Mouse (Mus musculus) liver, embryonic 14.5 days (tissue): ENCODE measurements around the gene Bola1. TPM values are rescaled to one million over a fixed set of nuclear protein-coding genes. Genes with fewer than 3 reads are reported as not detected.

Source experiments
- ATAC-seq: fragments of 200-750 bp; cut with Nextera tagmentation; 2 replicates; pipeline ENCODE4 v1.8.0; 2017; ENCODE audit warnings: moderate number of reproducible peaks, mild to moderate bottlenecking, moderate library complexity; ENCODE audit not compliant: insufficient read depth
- DNase-seq, 3 experiments: peaks; one replicate each; pipeline ENCODE4 v3.0.0-alpha.2; 2012 to 2013; ENCODE audit warnings: low read depth in 3 of 3, low spot score in 3 of 3
- H3K27ac ChIP-seq: fragments of 300-500 bp; sonication (generic); 2 replicates; pipeline ENCODE4 v1.5.1; 2014; ENCODE audit warnings: moderate library complexity, mild to moderate bottlenecking, control low read depth, inconsistent platforms
- H3K27me3 ChIP-seq: fragments of 300-500 bp; sonication (generic); 2 replicates; pipeline ENCODE4 v1.6.1; 2014; ENCODE audit warnings: mild to moderate bottlenecking, low read length, moderate library complexity; ENCODE audit not compliant: control insufficient read depth, insufficient read depth
- H3K36me3 ChIP-seq: fragments of 300-500 bp; sonication (generic); replicated peaks from 2 replicates; pipeline ENCODE4 v1.6.1; 2014; ENCODE audit warnings: low read depth; ENCODE audit not compliant: control insufficient read depth, insufficient read depth
- H3K4me1 ChIP-seq, 2 experiments: fragments of 200-500 bp in 1 of 2; fragments of 300-500 bp in 1 of 2; sonication (generic) in 1 of 2; replicated peaks; 2 replicates each; pipeline ENCODE4 v1.6.1; 2012 to 2014; ENCODE audit warnings: antibody characterized with exemption in 1 of 2, inconsistent platforms in 1 of 2, low read length in 1 of 2; ENCODE audit not compliant: control insufficient read depth in 2 of 2, insufficient read depth in 2 of 2
- H3K4me2 ChIP-seq: fragments of 300-500 bp; sonication (generic); 2 replicates; pipeline ENCODE4 v1.6.1; 2014; ENCODE audit warnings: low read depth, mild to moderate bottlenecking, control low read depth, moderate library complexity
- H3K4me3 ChIP-seq, 2 experiments: fragments of 200-500 bp in 1 of 2; fragments of 300-500 bp in 1 of 2; sonication (generic) in 1 of 2; 2 replicates each; pipeline ENCODE4 v1.5.1; 2012 to 2014; ENCODE audit warnings: low read depth in 2 of 2, low read length in 2 of 2, mild to moderate bottlenecking in 2 of 2, control low read depth in 1 of 2, inconsistent platforms in 1 of 2, moderate library complexity in 1 of 2; ENCODE audit not compliant: insufficient read depth in 1 of 2
- H3K9ac ChIP-seq: fragments of 300-500 bp; sonication (generic); replicated peaks from 2 replicates; pipeline ENCODE4 v1.6.1; 2014; ENCODE audit warnings: mild to moderate bottlenecking, control low read depth, moderate library complexity
- H3K9me3 ChIP-seq: fragments of 300-500 bp; sonication (generic); 2 replicates; pipeline ENCODE4 v1.6.1; 2016; ENCODE audit warnings: low read length, mixed read lengths; ENCODE audit not compliant: control insufficient read depth
- CTCF ChIP-seq: IDR thresholded peaks from 2 replicates; pipeline ENCODE4 v1.5.1; 2016; ENCODE audit warnings: antibody characterized with exemption, low read depth, control low read depth
- EP300 ChIP-seq: IDR thresholded peaks from 2 replicates; pipeline ENCODE4 v1.6.1; 2016; ENCODE audit warnings: antibody characterized with exemption, low read depth
- WGBS: fragments of 180-500 bp; shearing (Covaris S2); extraction: QIAGEN DNeasy Blood & Tissue Kit; methylation state at CpG from one replicate; pipeline ENCODE4 v1.1.7; 2014; ENCODE audit not compliant: insufficient replicate concordance; 5-methylcytosine and 5-hydroxymethylcytosine counted together
- polyA plus RNA-seq, 2 experiments: library from polyadenylated mRNA; depleted of rRNA in 1 of 2; stranded (reverse) in 1 of 2; unstranded in 1 of 2; fragments of >200 nt; fragmentation: Nextera tagmentation in 1 of 2; extraction: Ambion mirVana in 1 of 2; gene quantifications; 2 replicates each; pipeline versions ENCODE4 v1.2.1 to v1.2.3; 2012 to 2014

Bola1 gene
- polyA plus RNA-seq, 2 experiments = 34.0 to 49.4 TPM

- peaks cover 9 to 10% of the 10 kb centered on the region in 2 experiments for H3K4me1 ChIP-seq
- no peak overlapping the region for H3K4me2 ChIP-seq
- no peaks in the 10 kb centered on the region for H3K9me3 ChIP-seq
- WGBS = 59% methylated on average over 12 of the region's 12 CpGs
- H3K9ac ChIP-seq = no peak overlapping the region
- no peaks in the 10 kb centered on the region for H3K36me3 ChIP-seq
- TF ChIP-seq EP300 = no peak
- no peak for TF ChIP-seq CTCF
- no peak overlapping the region for H3K4me3 ChIP-seq
- ATAC-seq (no peak), DNase-seq (no peak)
- no peaks in the 10 kb centered on the region; the same call in 1 of the 2 replicates for H3K27me3 ChIP-seq
- H3K27ac ChIP-seq = no peak overlapping the region
Measured at GRCm38 (mm10) chr3:96192977-96193376, 26.5 kb downstream of the Bola1 start.

DNA sequence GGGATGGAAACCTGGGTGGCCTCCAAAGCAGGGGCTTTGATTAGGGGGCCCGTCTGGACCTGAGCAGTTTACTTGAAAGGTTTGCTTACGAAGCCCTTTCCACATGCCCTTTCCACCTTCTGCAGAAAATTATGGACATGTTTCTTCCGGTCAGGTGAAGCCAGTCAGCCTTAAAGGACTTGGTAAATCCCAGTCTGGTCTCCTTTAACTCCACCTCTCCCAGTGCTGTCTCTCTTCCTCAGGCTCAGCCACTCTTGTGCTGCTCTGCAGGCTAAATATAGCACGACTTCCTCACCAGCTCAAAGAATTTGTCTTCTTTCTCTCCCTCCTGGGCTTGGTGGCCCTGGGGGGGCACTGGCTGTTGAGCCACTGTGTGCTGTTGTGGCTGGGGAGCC, 37.1 kb downstream of the Bola1 start:
- Histone ChIP-seq H3K36me3 (peaks cover 7% of the 10 kb centered on the region), H3K27ac (no peak overlapping the region), H3K27me3 (peaks cover 3% of the 10 kb centered on the region; the same call in 1 of the 2 replicates), H3K9ac (no peak overlapping the region), H3K4me3 (no peak overlapping the region), H3K4me2 (no peak overlapping the region), H3K9me3 (no peaks in the 10 kb centered on the region), H3K4me1 (peaks cover 0 to 9% of the 10 kb centered on the region in 2 experiments; a peak in 2 of 4 replicates)
- DNase-seq (no peak), ATAC-seq (no peak)
- TF ChIP-seq CTCF = no peak
- no peak for TF ChIP-seq EP300
- WGBS = 27% methylated on average over 4 of the region's 4 CpGs

DNA sequence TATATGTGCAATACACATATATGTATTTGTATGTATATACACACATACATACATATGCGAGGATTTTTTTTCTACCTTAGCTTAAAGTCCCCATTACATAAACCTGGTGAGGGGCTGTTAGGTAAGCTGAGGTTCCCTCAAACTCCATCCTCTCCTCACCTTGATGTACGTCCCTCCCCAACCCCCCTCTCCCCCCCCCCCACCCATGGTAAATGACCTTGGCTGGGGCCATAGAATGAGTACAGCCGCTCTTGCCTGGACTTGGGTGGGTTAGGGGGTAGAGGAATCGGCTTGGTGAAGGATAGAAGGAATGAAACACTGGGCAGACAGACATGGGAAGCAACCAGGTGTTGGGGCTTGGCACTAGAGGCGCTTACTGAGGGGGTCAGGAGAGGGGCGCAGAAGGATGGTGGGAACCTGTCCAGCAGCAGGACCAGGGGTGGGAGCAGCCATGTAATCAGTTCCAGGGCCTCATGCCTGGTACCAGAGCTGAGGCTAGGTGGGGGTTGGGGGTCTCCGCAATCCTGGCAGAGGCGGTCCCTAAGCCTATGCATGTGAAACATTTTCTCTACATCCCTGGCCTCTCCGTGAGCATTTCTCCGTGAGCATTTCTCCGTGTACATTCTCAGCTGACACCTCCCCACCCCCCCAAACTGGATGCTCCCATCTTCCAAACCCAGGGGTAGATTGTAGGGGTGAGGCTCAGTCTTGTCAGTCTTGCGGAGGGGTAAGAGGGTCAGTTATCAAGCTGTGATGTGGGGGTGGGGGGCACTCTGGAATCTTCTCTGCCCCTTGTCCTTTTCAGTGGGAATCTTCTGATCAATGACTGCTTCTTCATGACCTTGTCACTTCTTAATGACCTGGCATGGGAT, 37.8 kb downstream of the Bola1 start:
- DNase-seq (no peak), ATAC-seq (no peak)
- no peak overlapping the region for H3K27ac ChIP-seq
- H3K4me2 ChIP-seq = peak overlapping the region; percentile 61
- no peaks in the 10 kb centered on the region for H3K9me3 ChIP-seq
- no peak overlapping the region for H3K9ac ChIP-seq
- TF ChIP-seq CTCF = no peak
- no peak for TF ChIP-seq EP300
- no peak overlapping the region for H3K4me3 ChIP-seq
- peaks cover 0 to 9% of the 10 kb centered on the region in 2 experiments; a peak in 2 of 4 replicates for H3K4me1 ChIP-seq
- 49% methylated on average over 12 of the region's 12 CpGs for WGBS
- H3K27me3 ChIP-seq = peaks cover 3% of the 10 kb centered on the region; the same call in 1 of the 2 replicates
- peaks cover 11% of the 10 kb centered on the region for H3K36me3 ChIP-seq

- ATAC-seq (no peak), DNase-seq (no peak)
Measured at GRCm38 (mm10) chr3:96180727-96181477, 38.6 kb downstream of the Bola1 start, which contains the start of gene Sv2a. TSS of gene Sv2a (plus strand) at chr3:96181151.

GRCm38 (mm10) chr3:96179531-96179930, 40.0 kb downstream of the Bola1 start:
- Histone ChIP-seq H3K4me3 (no peak overlapping the region), H3K4me1 (peaks cover 0 to 9% of the 10 kb centered on the region in 2 experiments; a peak in 2 of 4 replicates), H3K9me3 (no peaks in the 10 kb centered on the region), H3K9ac (no peak overlapping the region), H3K36me3 (peaks cover 31% of the 10 kb centered on the region), H3K4me2 (no peak overlapping the region), H3K27me3 (peaks cover 3% of the 10 kb centered on the region; the same call in 1 of the 2 replicates), H3K27ac (no peak overlapping the region)
- DNase-seq (no peak), ATAC-seq (no peak)
- WGBS = 72% methylated on average over 4 of the region's 4 CpGs
- TF ChIP-seq CTCF = no peak
- no peak for TF ChIP-seq EP300

More at GRCm38 (mm10) chr3:96180727-96181477, 38.6 kb downstream of the Bola1 start, which contains the start of gene Sv2a:
- Histone ChIP-seq H3K4me3 (peak within 1 kb of the TSS; percentile 41 to 47), H3K9me3 (no peaks in the 10 kb centered on the region), H3K4me2 (peak within 1 kb of the TSS; percentile 61), H3K27me3 (peaks cover 3% of the 10 kb centered on the region; the same call in 1 of the 2 replicates), H3K27ac (no peak within 1 kb of the TSS), H3K36me3 (peaks cover 19% of the 10 kb centered on the region), H3K9ac (no peak within 1 kb of the TSS; the same call in 1 of the 2 replicates), H3K4me1 (peaks cover 0 to 9% of the 10 kb centered on the region in 2 experiments; a peak in 2 of 4 replicates)
- 1% methylated on average over 17 of the region's 23 CpGs for WGBS
- TF ChIP-seq CTCF (no peak), EP300 (no peak)
